Mouse (Mus musculus) frontal cortex, adult 2 months (tissue): Measurements from ENCODE around the gene Wasl. TPM values are rescaled to one million over a fixed set of nuclear protein-coding genes. Genes with fewer than 3 reads are reported as not detected.

Experiments
- DNase-seq, 2 experiments: peaks; one replicate each; pipeline ENCODE4 v3.0.0; 2022; ENCODE audit warnings: low spot score in 1 of 2; ENCODE audit errors: extremely low spot score in 1 of 2
- polyA plus RNA-seq: library from polyadenylated mRNA; depleted of rRNA; stranded (reverse); fragments of >200 nt; gene quantifications from 2 replicates; pipeline ENCODE4 v1.2.3, GENCODE M21; 2012; rRNA removed

The Wasl gene
- polyA plus RNA-seq = 55.3 and 57.4 TPM in 2 replicates

DNA sequence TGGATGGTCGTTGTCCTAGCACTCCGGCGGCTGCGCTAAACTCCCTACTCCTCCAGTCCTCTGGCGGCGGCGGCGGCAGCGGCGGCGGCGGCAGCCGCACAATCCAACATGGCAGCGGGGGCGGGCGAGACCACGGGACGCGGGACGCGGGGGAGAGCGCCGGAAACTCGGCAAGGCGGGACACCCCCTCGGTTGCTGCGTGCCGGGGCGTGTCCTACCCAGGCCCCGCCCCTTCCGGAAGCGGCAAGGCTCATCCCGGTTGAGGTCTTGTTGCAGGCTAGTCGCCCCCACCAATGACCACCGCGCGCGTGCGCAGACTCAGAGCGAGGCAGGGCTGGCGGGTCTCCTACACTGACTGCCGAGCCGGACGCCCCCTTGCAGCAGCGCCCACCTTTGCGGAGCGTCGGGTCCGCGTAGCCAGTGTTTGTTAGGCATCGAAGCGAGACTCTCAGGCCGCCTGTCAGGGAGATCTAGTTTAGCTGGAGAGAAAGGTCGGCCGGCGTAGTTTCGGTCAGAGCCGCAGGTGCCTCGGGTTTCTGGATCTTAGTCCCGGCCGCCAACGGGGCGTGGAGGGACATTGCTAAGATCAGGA lies at the start of gene Wasl:
Gene Wasl (minus strand): TSS at position 143 of the 592 bp plus-strand sequence.
- DNase-seq = peak; percentile 98 to 99

DNA sequence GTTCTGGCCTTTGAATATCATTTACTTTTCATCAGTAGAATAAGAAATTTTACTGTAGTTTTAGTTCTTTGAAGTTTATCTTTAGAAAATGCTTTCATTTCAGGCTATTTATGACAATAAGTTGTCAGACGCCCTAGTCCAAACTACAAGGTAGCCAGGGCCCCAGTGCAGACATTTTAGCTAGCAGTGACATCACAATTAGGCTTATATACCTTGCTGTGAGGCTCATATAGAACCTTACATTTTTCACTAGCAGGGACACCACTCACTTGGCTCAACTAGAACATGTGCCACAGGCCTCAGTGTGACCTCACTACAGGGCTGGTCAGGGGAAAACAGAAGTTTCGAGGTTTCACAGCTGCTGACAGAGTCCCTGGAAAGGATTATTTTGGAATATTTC lies 42.7 kb upstream of the Wasl start:
- no peak for DNase-seq

DNA sequence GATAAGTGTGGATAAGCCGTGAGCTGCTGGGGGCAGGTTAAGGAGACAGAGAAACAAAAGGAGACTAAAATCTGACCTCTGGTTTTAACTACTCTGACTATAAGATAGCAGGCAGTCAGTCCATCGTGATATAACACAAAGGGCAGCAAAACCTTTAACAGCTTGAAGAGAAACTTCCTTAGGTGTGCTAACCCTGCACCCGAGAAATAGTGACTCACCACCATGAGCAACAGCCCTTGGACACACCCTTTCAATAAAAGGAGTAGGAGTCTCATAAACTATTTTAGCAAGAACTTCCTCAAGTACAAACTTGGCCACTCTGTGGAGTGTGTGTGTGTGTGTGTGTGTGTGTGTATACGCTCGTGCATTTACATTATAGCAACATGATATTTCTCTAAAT lies 42.3 kb upstream of the Wasl start:
- DNase-seq = no peak

DNA sequence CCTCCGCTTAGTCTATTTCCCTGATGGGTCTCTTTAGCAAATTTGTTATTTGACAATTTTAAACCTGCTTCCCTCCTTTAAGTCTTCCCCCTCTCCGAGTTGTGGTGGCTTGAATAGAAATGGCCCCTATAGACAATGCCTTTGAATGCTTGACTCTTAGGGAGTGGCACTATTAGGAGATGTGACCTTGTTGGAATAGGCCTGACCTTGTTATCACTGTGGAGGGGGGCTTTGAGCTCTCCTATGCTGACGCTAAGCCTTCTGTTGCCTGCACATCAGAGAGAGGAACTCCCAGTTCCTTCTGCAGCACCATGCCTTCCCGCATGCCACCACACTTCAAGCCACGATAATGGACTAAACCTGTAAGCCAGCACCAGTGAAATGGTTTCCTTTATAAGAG lies 32.4 kb upstream of the Wasl start:
- DNase-seq = no peak

DNA sequence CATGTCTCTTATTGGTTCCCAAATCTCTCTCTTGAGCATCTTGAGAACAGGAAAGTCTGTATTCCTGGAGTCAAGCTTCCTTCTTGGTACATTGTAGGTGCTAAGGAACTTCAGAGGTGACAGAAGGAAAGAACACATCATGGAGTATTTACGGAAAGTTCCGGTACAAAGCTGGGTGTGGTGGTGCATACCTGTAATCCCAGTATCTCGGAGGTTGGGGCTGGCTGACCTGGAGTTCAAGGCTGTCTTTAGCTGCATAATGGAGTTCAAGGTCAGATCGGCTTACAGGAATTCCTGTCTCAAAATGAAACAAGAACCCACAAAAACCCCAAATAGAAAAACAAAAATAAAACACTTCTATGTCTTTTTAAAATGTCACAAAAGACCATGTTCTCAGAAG lies 31.3 kb upstream of the Wasl start:
- DNase-seq = no peak

DNA sequence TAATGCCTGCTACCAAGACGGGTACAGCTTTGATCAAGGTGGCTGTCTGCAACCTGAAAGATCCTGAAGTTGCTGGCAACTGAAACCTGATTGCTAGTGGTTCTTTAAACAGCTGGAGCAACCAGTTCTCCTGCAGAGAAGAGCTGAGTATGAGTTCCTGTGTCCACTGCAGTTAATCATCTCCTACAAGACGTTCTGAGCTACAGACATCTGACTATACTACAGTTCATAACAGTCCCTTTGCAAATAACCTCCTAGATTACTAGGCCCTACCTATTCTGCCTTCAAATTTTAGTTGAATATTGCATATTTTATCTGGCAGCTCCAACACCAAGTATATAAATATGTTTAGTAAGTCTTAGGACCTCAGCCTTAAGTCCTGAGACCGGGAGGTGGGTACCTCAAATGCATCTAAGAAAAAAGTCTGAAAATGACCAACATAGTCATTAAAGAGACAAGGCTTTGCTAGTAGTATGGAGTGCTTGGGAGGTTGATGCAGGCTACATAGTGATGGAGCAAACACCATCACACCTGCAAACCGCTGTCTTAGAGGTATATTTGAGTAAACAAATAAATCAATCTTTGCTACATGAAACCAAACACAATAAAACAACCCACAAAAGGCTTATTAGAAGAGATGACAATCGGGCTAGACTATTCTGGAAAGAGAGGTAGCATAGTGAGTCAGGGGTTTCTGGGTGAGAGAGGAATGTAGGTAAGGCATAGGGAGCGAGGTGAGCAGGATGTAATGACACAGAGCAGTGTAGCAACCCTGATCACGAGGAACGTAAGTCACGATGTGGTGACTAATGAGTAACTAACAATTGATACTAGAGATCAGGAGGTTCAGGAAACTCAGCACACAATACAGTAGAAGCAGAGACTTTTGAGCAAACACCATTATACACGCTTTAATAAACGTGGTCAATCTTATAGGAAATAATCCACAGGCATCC lies 29.9 kb upstream of the Wasl start:
- no peak for DNase-seq

DNA sequence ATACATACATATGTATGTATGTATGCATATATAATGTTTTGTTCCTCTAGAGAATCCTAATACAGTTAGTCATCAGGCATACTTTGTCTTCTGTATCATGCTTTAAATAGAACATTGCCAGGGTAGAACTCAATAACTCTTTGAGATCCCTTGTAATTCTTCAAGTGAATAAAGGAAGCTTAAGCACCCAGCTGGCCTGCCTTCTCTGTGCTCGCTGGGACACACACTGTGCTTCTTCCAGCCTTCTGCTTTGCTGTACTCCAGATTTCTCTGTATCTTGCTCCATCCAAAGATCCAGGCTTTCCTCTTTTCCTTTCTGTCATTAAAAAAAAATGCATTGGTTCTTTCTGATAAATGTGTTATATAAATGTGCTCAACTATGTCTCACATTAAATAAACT lies 23.1 kb upstream of the Wasl start:
- no peak for DNase-seq

DNA sequence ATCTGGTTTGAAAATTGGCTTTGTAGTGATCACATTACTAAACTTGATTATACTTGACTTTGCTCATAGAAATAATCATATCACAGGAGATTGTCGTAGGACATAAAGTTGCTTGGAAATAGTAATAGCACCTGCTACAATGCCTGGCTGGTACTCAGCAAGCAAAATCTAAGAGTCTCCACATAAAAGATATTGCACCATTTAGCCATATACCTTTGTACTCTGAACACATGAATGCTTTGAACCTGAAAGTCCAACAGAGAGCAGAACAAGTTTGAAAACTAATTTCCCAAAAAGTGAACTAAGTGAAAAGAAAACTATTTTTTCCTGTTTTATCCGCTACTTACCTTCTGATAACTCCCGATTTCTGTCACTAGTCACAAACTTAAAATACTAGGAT lies 18.3 kb upstream of the Wasl start:
- DNase-seq = no peak

DNA sequence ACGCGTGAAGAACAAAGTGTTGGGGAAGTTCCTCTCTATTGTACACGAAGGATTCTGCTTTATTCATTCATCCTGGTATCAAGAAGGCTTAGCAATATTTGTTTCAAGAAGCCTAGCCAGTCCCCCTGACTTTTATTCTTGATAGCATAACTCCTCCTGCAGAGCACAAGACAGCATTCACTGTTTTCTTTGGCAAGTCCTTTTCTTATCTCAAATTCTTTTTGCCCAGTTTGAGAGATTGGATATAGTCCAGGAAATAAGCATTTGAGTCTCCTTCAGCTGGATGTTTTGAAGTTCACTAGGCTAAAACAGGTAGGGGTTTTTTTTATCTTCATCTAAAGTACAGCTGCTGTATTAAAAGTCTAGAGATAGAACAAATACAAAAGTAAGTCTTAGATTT lies 3.0 kb upstream of the Wasl start:
- DNase-seq = no peak

DNA sequence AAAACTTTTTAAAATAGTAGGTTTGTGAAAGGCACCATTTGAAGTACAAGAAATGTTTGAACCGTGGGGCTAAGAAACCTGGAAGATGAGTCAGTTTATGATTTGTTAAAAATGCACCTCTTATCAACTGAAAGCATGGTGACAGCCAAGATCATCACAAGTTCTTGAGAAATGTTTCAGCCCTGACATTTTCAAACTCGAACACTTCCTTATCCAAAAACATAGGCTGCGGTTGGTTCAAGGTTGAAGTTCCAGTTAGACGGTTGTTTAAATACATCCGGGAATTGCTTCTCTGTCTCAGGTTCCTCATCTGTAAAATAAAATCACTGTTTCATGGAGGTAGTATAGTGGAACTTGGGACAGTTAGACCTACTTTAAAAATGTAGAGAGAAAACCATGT lies 1.4 kb upstream of the Wasl start:
- no peak for DNase-seq

DNA sequence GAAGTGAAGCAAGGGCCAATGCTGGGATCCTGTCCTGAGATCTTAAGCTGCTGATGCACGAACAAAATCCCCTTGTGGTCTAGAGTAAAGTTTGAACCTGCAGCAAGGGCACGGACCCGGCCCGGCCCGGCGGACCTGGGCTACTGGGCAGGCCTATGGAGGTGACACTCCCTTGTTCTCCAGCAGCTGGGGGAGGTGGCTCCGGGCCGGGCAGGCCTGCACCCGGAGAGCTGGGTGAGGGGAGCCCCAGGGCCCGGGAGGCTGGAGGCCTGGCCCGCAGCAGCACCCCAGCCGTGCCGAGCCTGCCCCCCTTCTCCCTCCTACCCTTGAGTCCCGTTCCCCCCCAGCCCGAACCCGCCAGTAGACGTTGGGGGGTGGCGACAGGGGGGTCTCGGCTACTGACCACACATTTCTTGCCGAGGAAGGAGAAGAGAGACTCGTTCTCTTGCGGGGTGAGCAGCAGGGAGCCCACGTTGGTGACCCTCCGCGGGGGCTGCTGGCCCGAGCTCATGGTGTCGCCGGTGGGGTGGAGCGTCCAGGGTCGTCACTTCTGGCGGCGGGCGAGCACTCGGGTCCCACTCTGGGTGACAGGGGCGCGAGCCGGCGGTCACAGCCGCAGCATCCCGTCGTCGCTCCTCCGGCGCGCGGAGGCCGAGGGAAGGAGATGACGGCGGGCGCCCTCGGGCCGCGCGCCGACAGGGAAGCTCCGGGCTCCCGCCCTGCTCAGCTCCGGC lies 509 bp downstream of the Wasl start:
- peak; percentile 27 for DNase-seq

DNA sequence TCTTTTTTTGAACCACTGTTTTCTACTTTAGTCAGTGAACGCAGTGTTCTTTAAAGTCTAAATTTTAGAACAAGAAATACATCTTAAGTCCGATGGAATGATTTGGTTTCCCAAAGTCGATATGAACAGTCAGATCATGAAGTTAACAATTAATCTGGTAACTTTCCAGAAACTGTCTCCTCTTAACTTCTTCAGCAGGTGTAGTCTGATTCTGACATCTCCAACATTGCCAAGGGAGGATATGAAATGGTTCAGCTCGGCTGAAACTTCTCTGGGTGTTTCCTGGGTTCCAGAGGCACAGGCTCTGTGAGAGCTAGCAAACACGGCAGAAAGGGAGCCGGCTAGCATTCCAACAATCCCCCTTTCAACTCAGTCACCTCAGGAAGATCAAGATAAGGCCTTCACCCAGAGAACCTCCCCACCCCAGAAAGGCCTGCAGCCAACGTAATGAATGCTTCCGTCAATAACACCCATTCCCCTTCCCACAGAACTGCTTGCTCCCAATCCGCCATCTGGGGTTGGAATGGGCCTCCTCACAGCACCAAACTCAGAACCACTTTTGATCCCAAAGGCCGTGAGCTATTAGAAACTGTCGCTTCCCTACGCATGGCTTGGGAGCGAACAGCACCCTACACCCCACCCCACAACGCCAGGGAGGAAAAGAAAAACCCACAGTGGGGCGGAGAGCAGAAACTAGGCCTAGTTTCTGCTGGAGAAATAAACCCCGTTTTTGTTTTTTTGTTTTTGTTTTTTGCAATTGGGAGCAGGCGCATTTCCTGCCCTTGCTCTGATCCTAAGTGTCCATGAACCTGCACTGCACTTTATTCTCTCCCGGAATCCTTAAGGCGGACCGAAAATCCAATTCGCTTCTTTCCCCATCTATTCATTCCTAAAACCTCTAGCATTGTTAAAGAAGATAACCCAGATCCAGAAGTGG lies 1.3 kb downstream of the Wasl start:
- DNase-seq = peak in 1 of 2 experiments; percentile 14

DNA sequence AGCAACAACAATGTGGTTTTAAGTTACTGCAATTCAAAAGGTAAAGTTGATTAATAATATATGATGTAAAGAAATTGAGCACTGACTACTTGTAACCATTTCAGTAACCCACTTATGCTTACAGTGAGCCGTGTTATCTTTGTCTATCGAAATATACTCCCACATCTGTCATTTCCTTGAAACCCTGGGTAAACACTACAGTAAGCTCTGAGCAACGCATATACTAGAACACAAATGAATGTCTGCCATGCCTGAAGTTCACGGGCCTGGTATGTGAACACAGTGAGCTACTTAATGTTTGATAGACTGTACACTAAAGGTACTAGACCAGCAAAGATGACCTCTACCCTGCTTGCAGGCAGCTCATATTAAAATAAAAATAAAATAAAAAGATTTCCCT lies 2.3 kb downstream of the Wasl start:
- no peak for DNase-seq

DNA sequence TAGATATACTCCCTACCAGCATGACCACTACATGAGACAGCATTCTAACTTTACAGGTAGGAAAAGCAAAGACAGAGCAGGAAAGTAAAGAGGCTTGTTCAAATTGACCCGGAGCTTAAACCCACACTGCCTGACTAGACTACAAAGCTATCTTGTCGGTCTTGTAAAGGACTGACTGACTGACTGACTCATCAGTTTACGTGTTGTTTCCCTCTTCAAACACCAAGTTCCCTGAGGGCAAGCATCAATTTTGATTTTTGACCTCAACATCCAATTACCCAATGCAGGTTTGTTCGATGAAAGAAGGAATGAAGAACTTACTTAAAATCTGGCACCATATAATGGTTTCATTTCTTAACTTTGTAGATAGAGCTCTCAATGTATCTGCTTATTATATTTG lies 2.9 kb downstream of the Wasl start:
- DNase-seq = no peak

DNA sequence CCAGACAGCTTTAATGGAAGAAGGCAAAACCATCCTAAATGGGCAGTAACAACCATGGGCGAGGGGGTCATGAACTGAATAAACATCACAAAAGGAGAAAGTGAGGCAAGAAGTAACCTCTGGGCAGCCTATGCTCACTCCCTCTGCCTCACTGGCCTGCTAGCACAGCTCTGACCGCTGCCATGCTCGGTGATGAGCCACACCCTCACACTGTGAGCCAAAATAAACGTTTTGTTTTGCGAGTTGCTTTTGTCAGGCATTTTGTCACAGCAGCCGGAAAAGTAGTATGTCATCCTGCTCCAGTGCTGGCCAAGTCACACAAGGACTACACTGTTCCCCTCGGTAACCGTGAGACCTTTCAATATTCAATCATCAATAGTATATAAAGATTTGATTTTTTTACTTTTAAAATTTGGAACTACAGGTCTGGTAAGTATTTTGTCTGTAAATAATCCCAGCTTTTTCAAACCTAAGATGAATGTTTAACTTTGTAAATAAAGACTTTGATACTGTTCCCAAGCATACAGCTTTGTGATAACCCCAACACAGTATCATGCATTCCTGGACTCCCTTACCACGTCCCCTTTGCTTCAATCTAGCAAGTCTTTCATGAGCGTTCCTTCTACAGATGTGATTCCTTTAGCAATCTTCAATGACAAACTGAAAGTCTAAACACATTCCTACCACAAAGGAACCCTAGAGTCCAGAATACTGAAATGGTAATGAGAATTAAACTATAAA lies 7.0 kb downstream of the Wasl start:
- no peak for DNase-seq

DNA sequence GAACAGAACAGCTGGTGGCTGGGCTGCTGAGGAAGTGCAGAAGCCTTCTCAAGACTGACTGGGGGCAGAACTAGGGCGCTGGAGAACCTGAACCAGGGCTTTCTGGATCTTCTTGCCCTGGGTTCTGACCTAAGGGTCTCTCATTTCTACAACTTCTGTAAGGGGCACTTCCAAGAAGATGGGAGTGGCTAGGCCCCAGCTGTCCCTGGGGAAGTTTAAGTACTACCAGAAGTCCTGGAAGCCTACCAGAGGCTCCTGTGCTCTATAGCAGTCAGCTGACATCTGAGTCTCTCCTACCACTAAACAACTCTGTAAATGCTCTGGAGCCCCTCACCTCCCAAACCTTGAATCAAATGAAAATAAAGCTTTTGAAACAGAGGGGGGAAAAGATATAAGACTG lies 8.7 kb downstream of the Wasl start:
- DNase-seq = no peak

DNA sequence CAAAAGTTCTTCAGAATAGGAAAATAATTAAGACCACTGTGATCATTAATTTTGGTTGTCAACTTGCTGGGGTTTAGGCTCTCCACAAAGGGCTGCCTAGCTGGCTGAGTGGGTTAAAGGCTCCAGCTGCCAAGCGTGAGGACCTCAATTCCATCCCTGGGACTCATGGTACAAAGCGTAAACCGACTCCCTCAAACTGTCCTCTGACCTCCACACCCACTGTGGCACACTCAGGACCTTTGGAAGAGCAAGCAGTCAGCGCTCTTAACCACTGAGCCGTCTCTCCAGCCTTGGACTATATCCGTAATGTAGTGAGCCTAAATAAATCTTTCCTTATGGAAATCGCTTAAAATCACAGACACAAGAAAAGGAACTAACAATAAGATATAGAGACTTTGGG lies 13.3 kb downstream of the Wasl start:
- DNase-seq = no peak

DNA sequence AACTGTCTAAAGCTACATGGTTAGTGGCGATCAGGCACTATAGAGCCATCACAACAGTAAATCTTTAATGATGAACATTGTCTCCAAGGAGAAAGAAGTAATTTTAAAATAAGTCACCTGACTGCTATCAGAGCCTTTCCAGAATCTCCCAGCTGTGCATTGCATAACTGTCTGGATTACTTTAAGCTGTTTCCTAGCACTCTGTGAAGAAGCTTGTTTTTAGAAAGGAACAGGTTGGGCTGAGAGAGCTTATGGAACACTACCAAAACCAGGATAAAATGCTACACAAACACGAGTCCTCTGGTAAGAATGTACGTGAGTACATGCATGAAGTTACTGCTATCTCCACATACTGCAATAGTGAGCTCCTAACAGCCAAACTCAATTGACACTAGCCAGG lies 14.1 kb downstream of the Wasl start:
- DNase-seq = peak; percentile 38 to 62

DNA sequence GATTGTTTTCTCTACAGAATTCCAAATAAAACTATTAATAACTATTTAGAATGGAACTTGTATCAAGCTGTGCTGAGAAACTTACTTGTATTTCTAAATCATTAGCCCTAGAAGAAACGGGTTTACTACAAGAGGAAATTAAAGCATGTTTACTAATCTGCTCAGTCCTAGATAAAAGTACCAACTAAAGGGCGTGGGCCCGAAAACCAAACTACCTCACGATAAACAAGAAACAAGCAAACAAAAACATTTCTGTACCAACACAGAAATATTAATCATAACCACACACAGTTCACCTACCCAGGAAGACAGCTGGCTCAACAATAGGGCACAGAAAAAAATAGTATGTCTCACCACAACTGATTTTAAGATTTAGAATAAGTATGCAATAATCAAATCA lies 16.4 kb downstream of the Wasl start:
- DNase-seq = no peak
